ENCODE assay signal across 10 mouse cellular contexts in genomic region chr12:107969841-107970371, GRCm38 (mm10). TPM values are rescaled to one million over a fixed set of nuclear protein-coding genes. Genes with fewer than 3 reads are reported as not detected.
DNase-seq lines count a peak whose midpoint lies in the region; ATAC-seq and TF ChIP-seq lines count a peak whose summit lies in the region.
"Had no signal": no experiment of that assay in that cellular context is flagged by ENCODE, and none has a peak within 500 bp of the region (broad histone marks: within the 10 kb centered on the region; RNA-seq: fewer than 3 reads in every experiment).

No protein-coding gene starts in this region.

- ATAC-seq in forebrain, postnatal 0 days = peak; percentile 63
- ATAC-seq in intestine, postnatal 0 days = no peak

- 0 out of 2 replicates have a peak, but pooled peaks have one; percentile 5 for TF ChIP-seq CTCF in forebrain, postnatal 0 days (IDR thresholded peaks at IDR 0.05; ENCODE audit: low read depth)
- no peak for TF ChIP-seq CTCF in olfactory bulb, adult 2 months (IDR thresholded peaks at IDR 0.05; ENCODE audit: insufficient read depth, low read depth, low read length)
- TF ChIP-seq CTCF in intestine, postnatal 0 days (IDR thresholded peaks at IDR 0.05; ENCODE audit: low read depth) = no peak

- no peaks in the 10 kb centered on the region for H3K27me3 ChIP-seq in forebrain, postnatal 0 days (ENCODE audit: insufficient read depth, low read length)
- no peaks in the 10 kb centered on the region for H3K27me3 ChIP-seq in intestine, postnatal 0 days (replicated peaks; ENCODE audit: control insufficient read depth, insufficient read depth, low read length)

- no peaks in the 10 kb centered on the region for H3K36me3 ChIP-seq in forebrain, postnatal 0 days (ENCODE audit: insufficient read depth)
- no peaks in the 10 kb centered on the region for H3K36me3 ChIP-seq in intestine, postnatal 0 days (ENCODE audit: control insufficient read depth, insufficient read depth)

- peak overlapping the region; percentile 85 for H3K27ac ChIP-seq in forebrain, postnatal 0 days (ENCODE audit: low read depth, low read length)
- H3K27ac ChIP-seq in olfactory bulb, adult 2 months (ENCODE audit: insufficient read depth, low read depth, low read length) = peak overlapping the region; percentile 74
- no peak overlapping the region for H3K27ac ChIP-seq in intestine, postnatal 0 days (ENCODE audit: low read depth, low read length)

- 0 out of 2 replicates have a peak overlapping the region, but pooled peaks have one; percentile 4 for H3K4me3 ChIP-seq in forebrain, postnatal 0 days (ENCODE audit: low read depth, low read length)
- H3K4me3 ChIP-seq in olfactory bulb, adult 2 months (ENCODE audit: insufficient read depth, low read depth, low read length) = peak overlapping the region; percentile 2; the same call in 1 of the 2 replicates
- no peak overlapping the region for H3K4me3 ChIP-seq in intestine, postnatal 0 days (ENCODE audit: low read depth, low read length)

- peak overlapping the region; percentile 44 for H3K4me2 ChIP-seq in forebrain, postnatal 0 days (ENCODE audit: low read depth)
- no peak overlapping the region for H3K4me2 ChIP-seq in intestine, postnatal 0 days (replicated peaks; ENCODE audit: low read depth)

- peak; percentile 60 to 76 for DNase-seq in layer of hippocampus, adult 18-20 months (ENCODE audit: low spot score in 2 of 2)
- DNase-seq in layer of hippocampus, postnatal 14 days (ENCODE audit: low spot score in 2 of 2) = no peak
- DNase-seq in forebrain, postnatal 0 days = peak; percentile 80
- DNase-seq in left cerebral cortex, adult 8-10 months (ENCODE audit: low spot score in 2 of 2) = peak; percentile 58 to 70
- no peak for DNase-seq in kidney, postnatal 14 days
- DNase-seq in cerebellum, postnatal 4 days (ENCODE audit: low spot score in 2 of 2) = no peak
- DNase-seq: cerebellum, adult 11-12 months; spleen, adult 18-20 months had no signal

- 16% methylated on average over 18 of the region's 18 CpGs for WGBS in forebrain, postnatal 0 days
- 19% methylated on average over 18 of the region's 18 CpGs for WGBS in olfactory bulb, adult 2 months
- WGBS in intestine, postnatal 0 days = 70% methylated on average over 18 of the region's 18 CpGs

- peaks cover 24% of the 10 kb centered on the region; the same call in 1 of the 2 replicates for H3K4me1 ChIP-seq in forebrain, postnatal 0 days (ENCODE audit: insufficient read depth)
- H3K4me1 ChIP-seq in olfactory bulb, adult 2 months (ENCODE audit: control insufficient read depth, insufficient read depth, low read length) = peaks cover 65% of the 10 kb centered on the region
- H3K4me1 ChIP-seq in intestine, postnatal 0 days (replicated peaks; ENCODE audit: control insufficient read depth, insufficient read depth, low read length) = no peaks in the 10 kb centered on the region

- H3K9ac ChIP-seq in forebrain, postnatal 0 days = 0 out of 2 replicates have a peak overlapping the region, but pooled peaks have one; percentile 26
- H3K9ac ChIP-seq in intestine, postnatal 0 days (ENCODE audit: low read depth, low read length) = no peak overlapping the region

- TF ChIP-seq POLR2A in olfactory bulb, adult 2 months (IDR thresholded peaks at IDR 0.05; ENCODE audit: insufficient read depth, low read depth, low read length) = no peak

- H3K9me3 ChIP-seq in forebrain, postnatal 0 days (ENCODE audit: low read length) = no peaks in the 10 kb centered on the region
- H3K9me3 ChIP-seq in intestine, postnatal 0 days (ENCODE audit: control insufficient read depth) = no peaks in the 10 kb centered on the region

RNA-seq across cellular contexts. Expression of gene Bcl11b, which starts 33.5 kb away (rescaled TPM):
- 100 to 1,000 TPM; 143 to 144 TPM for total RNA-seq in layer of hippocampus, adult 18-20 months (2021)
- 100 to 1,000 TPM; 108 to 112 TPM for total RNA-seq in layer of hippocampus, postnatal 14 days (2021)
- total RNA-seq in forebrain, postnatal 0 days (2014; rRNA removed) = 103 and 122 TPM in 2 replicates
- polyA plus RNA-seq in forebrain, postnatal 0 days (2015; fragmentation: Nextera tagmentation; extraction: Ambion mirVana) = 45.4 and 70.1 TPM in 2 replicates
- total RNA-seq in left cerebral cortex, adult 8-10 months (2022) = 100 to 1,000 TPM in 2 of 4 experiments, 10 to 100 TPM in 2; 82.0 to 102 (median 95.3) TPM
- 49.8 and 56.3 TPM in 2 replicates for polyA plus RNA-seq in olfactory bulb, adult 2 months (2012; ENCODE audit: insufficient read depth, insufficient read length, low replicate concordance, missing spikeins)
- polyA plus RNA-seq in intestine, postnatal 0 days (2015; fragmentation: Nextera tagmentation; extraction: Ambion mirVana) = 5.2 TPM in 2 replicates

Comparison
In these comparisons a context has a peak if more than half of its experiments do, and no peak if none do; other contexts are left out.
1. DNase-seq: peak in layer of hippocampus, adult 18-20 months (2 of 2), forebrain, postnatal 0 days (single experiment) and left cerebral cortex, adult 8-10 months (2 of 2); none in layer of hippocampus, postnatal 14 days (0 of 2), kidney, postnatal 14 days (single experiment) and cerebellum, postnatal 4 days (0 of 2).